Mouse (Mus musculus): Measurements from ENCODE around the gene Parp6. TPM values are rescaled to one million over a fixed set of nuclear protein-coding genes. Genes with fewer than 3 reads are reported as not detected.

Parp6 gene
- polyA plus RNA-seq, 1 experiment, result 12.1 TPM

DNA sequence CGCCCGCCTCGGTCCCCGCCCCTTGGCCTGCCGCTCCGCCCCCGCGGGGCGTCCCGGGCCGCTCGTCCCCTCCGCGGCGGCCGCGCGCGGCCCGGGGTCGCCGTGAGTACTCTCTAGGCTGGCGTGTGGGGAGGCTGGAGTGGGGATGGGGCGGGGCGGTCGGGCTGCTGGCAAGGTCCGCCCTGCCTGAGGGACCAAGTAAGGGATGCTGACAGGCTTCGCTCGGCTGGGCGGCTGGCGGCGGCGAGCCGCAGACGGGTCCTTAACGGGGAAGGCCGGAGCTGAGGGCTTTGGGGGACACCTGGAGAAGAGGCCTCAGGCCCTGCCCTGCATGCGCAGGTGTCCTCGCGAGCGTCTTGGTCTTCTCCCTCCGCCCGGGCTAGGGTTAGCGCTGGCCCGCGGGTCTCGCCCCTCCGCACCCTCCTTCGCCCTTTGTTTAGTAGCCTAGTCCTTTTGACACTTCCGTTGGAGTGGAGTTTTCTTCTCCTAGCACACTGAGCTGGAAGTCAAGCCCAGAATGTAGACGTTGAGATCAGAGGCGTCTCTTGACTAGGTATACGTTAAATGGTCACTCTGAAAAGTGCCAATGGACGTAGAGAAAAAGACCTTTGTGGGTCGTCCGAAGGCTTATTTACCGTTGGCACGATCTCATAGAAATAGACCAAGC is 356 bp downstream of the Parp6 start:
- under 1% methylated on average over 58 of the region's 58 CpGs for WGBS
- peak overlapping the region; percentile 29; the same call in 1 of the 2 replicates for H3K27ac ChIP-seq (ENCODE audit: insufficient read depth, low read depth, low read length)
- peak overlapping the region; percentile 83 for H3K4me3 ChIP-seq (ENCODE audit: low read depth, low read length)
- TF ChIP-seq CTCF (IDR thresholded peaks at IDR 0.05; ENCODE audit: extremely low read depth, insufficient read length, insufficient replicate concordance, low read depth, low read length), result no peak
- TF ChIP-seq POLR2A (IDR thresholded peaks at IDR 0.05; ENCODE audit: low read depth, low read length), result peak; percentile 37; the same call in 1 of the 2 replicates
- no peaks in the 10 kb centered on the region; the same call in 1 of the 2 replicates for H3K36me3 ChIP-seq (ENCODE audit: control insufficient read depth, insufficient read depth, low read length)
- H3K4me1 ChIP-seq (ENCODE audit: control insufficient read depth, insufficient read depth, insufficient read length, low read length), result no peaks in the 10 kb centered on the region
- no peaks in the 10 kb centered on the region for H3K27me3 ChIP-seq (ENCODE audit: control insufficient read depth, insufficient read depth, low read length)

GRCm38 (mm10) chr9:59638372-59638771 is 21.3 kb downstream of the Parp6 start:
- no peak overlapping the region for H3K4me3 ChIP-seq (ENCODE audit: low read depth, low read length)
- H3K36me3 ChIP-seq (ENCODE audit: control insufficient read depth, insufficient read depth, low read length), result peaks cover 51% of the 10 kb centered on the region
- WGBS, result 90% methylated on average over 1 of the region's 1 CpGs
- H3K4me1 ChIP-seq (ENCODE audit: control insufficient read depth, insufficient read depth, insufficient read length, low read length), result 0 out of 2 replicates have a peak, but pooled peaks cover 3% of the 10 kb centered on the region
- H3K27me3 ChIP-seq (ENCODE audit: control insufficient read depth, insufficient read depth, low read length), result no peaks in the 10 kb centered on the region
- TF ChIP-seq POLR2A (IDR thresholded peaks at IDR 0.05; ENCODE audit: low read depth, low read length), result no peak
- TF ChIP-seq CTCF (IDR thresholded peaks at IDR 0.05; ENCODE audit: extremely low read depth, insufficient read length, insufficient replicate concordance, low read depth, low read length), result no peak
- no peak overlapping the region for H3K27ac ChIP-seq (ENCODE audit: insufficient read depth, low read depth, low read length)

DNA sequence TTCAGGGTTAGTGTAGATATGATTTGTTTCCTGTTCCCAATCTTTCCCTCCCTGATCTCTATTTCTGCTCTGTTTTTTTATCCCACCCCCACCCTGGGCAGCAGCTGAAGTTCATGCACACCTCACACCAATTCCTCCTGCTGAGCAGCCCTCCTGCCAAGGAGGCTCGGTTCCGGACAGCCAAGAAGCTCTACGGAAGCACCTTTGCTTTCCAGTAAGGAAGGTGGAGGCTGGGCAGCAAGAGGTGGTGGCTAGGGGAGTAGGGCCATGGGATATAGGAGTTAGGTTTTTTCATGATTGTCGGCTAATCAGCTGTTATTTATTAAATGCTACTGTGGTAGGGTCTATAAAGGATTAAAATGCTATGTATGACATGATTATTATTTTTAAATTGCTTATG is 22.9 kb downstream of the Parp6 start:
- TF ChIP-seq CTCF (IDR thresholded peaks at IDR 0.05; ENCODE audit: extremely low read depth, insufficient read length, insufficient replicate concordance, low read depth, low read length) (no peak), POLR2A (IDR thresholded peaks at IDR 0.05; ENCODE audit: low read depth, low read length) (no peak)
- Histone ChIP-seq H3K36me3 (ENCODE audit: control insufficient read depth, insufficient read depth, low read length) (peaks cover 40% of the 10 kb centered on the region), H3K4me3 (ENCODE audit: low read depth, low read length) (no peak overlapping the region), H3K27ac (ENCODE audit: insufficient read depth, low read depth, low read length) (no peak overlapping the region), H3K27me3 (ENCODE audit: control insufficient read depth, insufficient read depth, low read length) (no peaks in the 10 kb centered on the region), H3K4me1 (ENCODE audit: control insufficient read depth, insufficient read depth, insufficient read length, low read length) (0 out of 2 replicates have a peak, but pooled peaks cover 3% of the 10 kb centered on the region)
- 93% methylated on average over 4 of the region's 4 CpGs for WGBS

DNA sequence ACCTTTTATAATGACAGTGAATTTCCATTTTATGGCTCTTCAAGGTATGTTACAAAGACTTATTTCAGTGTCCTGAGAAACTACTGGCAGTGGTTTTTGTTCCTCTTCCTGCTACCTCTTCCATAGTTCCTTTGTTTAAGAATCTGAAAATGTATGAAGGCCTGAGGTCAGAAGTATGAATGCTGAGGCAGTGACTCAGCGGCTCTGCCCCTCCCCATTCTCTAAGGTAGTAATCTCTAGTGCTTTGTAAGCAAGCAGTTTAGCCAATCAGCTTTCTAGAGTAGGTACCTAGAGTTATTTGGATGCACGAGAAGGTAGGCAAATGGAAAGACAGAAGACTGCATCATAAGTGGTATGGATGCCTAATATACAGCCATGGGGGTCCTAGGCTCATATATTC is 24.2 kb downstream of the Parp6 start:
- Histone ChIP-seq H3K36me3 (ENCODE audit: control insufficient read depth, insufficient read depth, low read length) (peaks cover 32% of the 10 kb centered on the region), H3K4me3 (ENCODE audit: low read depth, low read length) (no peak overlapping the region), H3K27me3 (ENCODE audit: control insufficient read depth, insufficient read depth, low read length) (no peaks in the 10 kb centered on the region), H3K4me1 (ENCODE audit: control insufficient read depth, insufficient read depth, insufficient read length, low read length) (0 out of 2 replicates have a peak, but pooled peaks cover 3% of the 10 kb centered on the region), H3K27ac (ENCODE audit: insufficient read depth, low read depth, low read length) (no peak overlapping the region)
- TF ChIP-seq CTCF (IDR thresholded peaks at IDR 0.05; ENCODE audit: extremely low read depth, insufficient read length, insufficient replicate concordance, low read depth, low read length), result no peak
- 35% methylated on average over 2 of the region's 2 CpGs for WGBS

- H3K27ac ChIP-seq (ENCODE audit: insufficient read depth, low read depth, low read length), result no peak overlapping the region
- TF ChIP-seq CTCF (IDR thresholded peaks at IDR 0.05; ENCODE audit: extremely low read depth, insufficient read length, insufficient replicate concordance, low read depth, low read length), result no peak
- TF ChIP-seq POLR2A (IDR thresholded peaks at IDR 0.05; ENCODE audit: low read depth, low read length), result no peak
- over 99% methylated on average over 4 of the region's 4 CpGs for WGBS
Measured at GRCm38 (mm10) chr9:59649911-59650310, 32.8 kb downstream of the Parp6 start.

DNA sequence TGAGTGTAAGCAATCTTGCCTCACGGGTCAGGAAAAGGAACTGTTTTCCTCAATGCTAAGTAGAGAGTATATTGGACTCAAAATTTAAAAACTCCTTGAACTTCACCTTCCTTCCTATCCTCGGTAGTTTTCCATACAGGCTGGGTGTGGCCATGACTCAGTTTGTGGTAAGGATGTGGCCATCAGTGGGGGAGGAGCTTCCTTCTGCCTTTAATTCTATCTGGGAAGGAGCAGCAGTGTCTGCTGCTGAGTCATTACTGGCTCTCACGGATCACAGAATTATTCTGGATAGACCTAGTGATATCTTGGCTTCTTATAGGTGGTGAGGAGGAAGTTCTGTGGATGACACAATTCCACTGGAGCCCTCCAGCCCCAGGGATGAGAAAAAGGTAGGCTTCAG is 36.3 kb downstream of the Parp6 start:
- Histone ChIP-seq H3K27ac (ENCODE audit: insufficient read depth, low read depth, low read length) (peak overlapping the region; percentile 88), H3K27me3 (ENCODE audit: control insufficient read depth, insufficient read depth, low read length) (no peaks in the 10 kb centered on the region), H3K36me3 (ENCODE audit: control insufficient read depth, insufficient read depth, low read length) (peaks cover 12% of the 10 kb centered on the region), H3K4me1 (ENCODE audit: control insufficient read depth, insufficient read depth, insufficient read length, low read length) (peaks cover 15% of the 10 kb centered on the region; the same call in 1 of the 2 replicates), H3K4me3 (ENCODE audit: low read depth, low read length) (no peak overlapping the region)
- TF ChIP-seq CTCF (IDR thresholded peaks at IDR 0.05; ENCODE audit: extremely low read depth, insufficient read length, insufficient replicate concordance, low read depth, low read length) (no peak), POLR2A (IDR thresholded peaks at IDR 0.05; ENCODE audit: low read depth, low read length) (no peak)
- WGBS, result 11% methylated on average over 3 of the region's 3 CpGs

More at GRCm38 (mm10) chr9:59649911-59650310, 32.8 kb downstream of the Parp6 start:
- H3K36me3 ChIP-seq (ENCODE audit: control insufficient read depth, insufficient read depth, low read length), result peaks cover 13% of the 10 kb centered on the region
- H3K4me1 ChIP-seq (ENCODE audit: control insufficient read depth, insufficient read depth, insufficient read length, low read length), result peaks cover 13% of the 10 kb centered on the region; the same call in 1 of the 2 replicates
- H3K27me3 ChIP-seq (ENCODE audit: control insufficient read depth, insufficient read depth, low read length), result no peaks in the 10 kb centered on the region
- H3K4me3 ChIP-seq (ENCODE audit: low read depth, low read length), result no peak overlapping the region

- TF ChIP-seq CTCF (IDR thresholded peaks at IDR 0.05; ENCODE audit: extremely low read depth, insufficient read length, insufficient replicate concordance, low read depth, low read length) (no peak), POLR2A (IDR thresholded peaks at IDR 0.05; ENCODE audit: low read depth, low read length) (no peak)
Measured at GRCm38 (mm10) chr9:59654450-59654983, 37.4 kb downstream of the Parp6 start.

More at GRCm38 (mm10) chr9:59654450-59654983, 37.4 kb downstream of the Parp6 start:
- Histone ChIP-seq H3K36me3 (ENCODE audit: control insufficient read depth, insufficient read depth, low read length) (peaks cover 13% of the 10 kb centered on the region), H3K27ac (ENCODE audit: insufficient read depth, low read depth, low read length) (peak overlapping the region; percentile 89), H3K4me3 (ENCODE audit: low read depth, low read length) (no peak overlapping the region), H3K4me1 (ENCODE audit: control insufficient read depth, insufficient read depth, insufficient read length, low read length) (peaks cover 18% of the 10 kb centered on the region; the same call in 1 of the 2 replicates), H3K27me3 (ENCODE audit: control insufficient read depth, insufficient read depth, low read length) (no peaks in the 10 kb centered on the region)
- 21% methylated on average over 2 of the region's 2 CpGs for WGBS

All from small intestine, adult 2 months (tissue).